Mouse (Mus musculus): ENCODE measurements around the gene Fam19a5.

Gene Fam19a5

DNA sequence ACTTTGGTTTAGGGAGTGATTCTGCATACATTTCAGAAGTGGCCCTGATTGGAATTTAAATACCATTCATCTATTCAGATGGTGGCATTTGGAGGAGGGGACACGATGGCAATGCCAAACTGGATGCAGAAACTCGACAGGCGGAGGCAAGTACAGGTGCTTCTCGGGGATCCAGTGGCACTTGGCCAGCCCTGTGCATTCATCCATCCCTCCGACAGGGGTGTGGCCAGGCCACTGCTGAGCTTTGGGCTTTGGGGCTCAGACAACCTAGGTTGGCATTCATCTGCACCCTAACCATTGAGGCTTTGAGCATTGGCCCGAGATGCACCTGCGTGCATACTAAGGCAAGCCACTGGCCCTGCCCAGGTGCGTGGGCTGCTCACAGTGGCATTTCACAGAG, 52.6 kb downstream of the Fam19a5 start:
- DNase-seq (ENCODE audit: low spot score) = no peak

DNA sequence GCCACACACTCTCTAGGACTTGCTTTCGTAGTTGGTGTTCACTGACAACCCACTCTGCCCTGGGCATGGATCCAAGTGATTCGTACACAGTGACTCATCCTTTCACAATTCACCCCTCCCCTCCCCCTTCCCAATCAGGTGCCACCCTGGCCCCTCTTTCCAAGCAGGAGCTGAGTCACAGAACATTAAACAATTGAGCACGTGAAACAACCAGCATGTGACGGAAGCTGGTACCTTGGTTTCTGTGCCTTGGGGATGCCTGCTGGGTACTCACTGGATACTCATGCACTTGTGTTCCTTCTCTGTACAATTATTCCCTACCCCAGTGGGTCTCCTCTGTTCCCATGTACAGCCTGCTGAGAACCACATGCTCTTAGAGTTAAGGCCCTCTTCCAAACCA, 53.0 kb downstream of the Fam19a5 start:
- peak; percentile 68 for DNase-seq (ENCODE audit: low spot score)

DNA sequence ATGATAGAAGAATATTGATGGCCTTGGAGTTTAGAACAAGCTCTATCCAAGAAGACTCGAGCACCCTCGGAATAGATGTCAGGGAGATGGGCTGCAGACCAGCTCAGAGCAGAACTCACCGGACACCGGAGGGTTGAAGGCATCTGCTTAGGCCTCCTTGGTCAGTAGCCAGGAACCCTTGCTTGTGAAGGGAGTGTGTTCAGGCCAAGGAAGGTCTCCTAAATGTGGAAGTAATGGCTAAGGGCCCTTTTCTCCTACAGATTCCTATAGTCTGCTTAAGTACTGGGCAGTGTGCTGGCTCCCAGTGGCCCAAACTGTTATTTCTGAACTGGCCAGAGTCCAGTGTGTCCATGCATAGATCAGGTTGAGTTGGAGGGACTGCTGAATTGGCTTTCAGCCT, 53.7 kb downstream of the Fam19a5 start:
- DNase-seq (ENCODE audit: low spot score) = no peak

DNA sequence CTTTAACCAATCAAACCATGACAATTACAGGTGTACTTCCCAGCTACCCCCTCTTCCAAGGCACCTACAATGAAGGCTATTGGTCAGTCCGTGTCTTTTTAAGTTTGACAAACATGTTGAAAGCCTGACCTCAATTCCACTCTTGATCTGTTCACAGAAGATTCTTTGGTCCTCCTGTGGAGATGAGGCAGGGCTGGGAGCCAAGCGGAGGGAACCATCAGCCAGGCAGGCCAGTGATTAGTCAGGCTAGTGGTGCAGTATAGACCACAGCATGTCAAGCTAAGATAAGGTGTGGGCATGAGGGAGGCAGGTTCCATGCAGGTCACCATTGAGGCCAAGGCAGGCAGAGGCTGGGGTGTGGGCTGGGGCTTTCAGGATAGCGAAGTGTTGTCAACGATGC, 54.5 kb downstream of the Fam19a5 start:
- DNase-seq (ENCODE audit: low spot score) = no peak

DNA sequence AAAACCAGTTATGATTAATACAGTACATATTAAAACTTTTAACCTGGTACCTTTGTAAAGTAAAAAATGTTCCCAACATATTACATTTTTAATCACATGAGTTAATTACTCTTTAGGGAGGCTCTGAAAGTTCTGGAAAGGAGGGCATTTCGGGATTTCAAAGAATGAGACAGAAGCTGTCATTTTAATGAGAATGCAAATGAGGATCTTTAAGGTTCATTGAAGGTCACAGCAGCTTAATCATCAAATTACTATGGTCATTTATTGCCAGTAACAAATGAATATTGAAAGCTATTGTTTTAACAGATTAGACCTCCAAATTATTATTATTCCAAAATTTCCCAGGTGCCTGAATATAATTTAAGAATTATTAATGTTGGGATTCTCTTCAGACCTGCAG, 59.2 kb downstream of the Fam19a5 start:
- no peak for DNase-seq (ENCODE audit: low spot score)

DNA sequence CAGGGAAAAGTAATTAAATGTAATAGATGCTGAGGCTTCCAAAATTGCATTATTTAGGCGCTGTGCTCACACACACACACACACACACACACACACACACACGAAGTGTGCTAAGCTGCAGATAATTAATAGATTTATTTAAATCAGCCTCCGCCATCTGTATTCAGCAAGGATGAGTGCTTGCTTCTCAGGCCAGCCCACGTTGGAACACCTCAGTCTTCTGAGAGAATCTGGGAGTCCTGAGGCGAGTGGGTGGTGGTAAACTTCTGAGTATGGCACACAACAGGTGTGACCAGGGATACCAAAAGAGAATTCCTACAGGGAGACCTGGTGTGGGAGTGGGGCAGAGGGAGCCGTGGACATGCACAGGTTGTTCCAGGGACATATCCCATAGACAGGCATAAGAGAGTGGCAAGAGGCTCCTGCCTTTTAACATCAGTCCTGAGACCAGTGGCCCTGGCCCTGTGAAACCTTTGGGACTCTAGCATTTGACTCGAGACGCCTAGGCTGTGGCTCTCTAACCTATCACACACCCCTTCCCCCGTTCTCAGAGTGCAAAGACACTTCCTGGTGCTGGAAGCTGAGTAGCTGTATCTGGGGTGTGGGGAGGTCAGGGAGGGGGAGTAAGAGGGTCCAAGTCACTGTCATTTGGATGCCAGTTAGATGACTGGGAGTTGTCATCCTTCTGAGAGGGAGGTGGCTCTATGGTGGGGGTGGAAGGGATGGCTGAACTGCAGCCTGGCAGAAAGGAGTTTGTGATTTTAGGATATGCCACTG, 61.6 kb downstream of the Fam19a5 start:
- DNase-seq (ENCODE audit: low spot score) = no peak

DNA sequence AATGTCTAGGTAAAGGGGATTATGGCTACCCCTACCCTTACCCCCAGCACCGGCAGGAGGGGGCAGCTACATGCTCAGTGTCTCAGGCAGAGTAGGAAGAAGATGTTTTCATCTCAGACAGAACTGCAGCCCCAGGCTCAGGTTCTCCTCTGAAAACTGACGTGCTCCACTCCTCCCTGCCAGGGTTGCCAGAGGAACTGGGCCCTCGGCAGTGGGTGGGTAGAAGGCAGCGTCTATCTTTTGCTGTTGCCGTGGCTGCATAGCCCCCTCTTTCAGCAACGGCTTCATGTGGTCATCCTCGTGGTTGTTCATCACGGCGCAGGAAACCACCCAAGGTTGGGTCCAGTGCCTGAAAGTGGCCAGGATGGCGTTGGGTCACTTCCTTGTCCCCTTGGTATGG, 62.6 kb downstream of the Fam19a5 start:
- DNase-seq (ENCODE audit: low spot score) = no peak

DNA sequence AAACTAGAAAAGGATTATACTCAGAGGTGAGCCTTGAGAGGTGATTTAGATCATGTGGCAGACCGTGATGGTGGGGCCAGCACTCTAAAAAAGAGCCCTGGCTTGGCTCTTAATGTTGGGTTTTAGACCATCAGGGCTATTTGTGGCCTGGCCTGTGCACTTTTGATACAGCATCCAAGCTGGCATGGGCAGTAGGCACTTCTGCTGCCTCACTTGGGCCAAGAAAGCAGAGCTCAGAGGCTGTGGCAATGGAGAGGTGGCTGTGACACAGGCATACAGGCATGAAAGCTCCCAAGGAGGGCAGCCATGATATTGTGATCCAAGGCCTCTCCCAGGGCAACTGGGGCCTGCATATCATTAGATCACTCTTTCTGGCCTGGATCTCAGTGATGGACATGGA, 65.1 kb downstream of the Fam19a5 start:
- DNase-seq (ENCODE audit: low spot score) = no peak

DNA sequence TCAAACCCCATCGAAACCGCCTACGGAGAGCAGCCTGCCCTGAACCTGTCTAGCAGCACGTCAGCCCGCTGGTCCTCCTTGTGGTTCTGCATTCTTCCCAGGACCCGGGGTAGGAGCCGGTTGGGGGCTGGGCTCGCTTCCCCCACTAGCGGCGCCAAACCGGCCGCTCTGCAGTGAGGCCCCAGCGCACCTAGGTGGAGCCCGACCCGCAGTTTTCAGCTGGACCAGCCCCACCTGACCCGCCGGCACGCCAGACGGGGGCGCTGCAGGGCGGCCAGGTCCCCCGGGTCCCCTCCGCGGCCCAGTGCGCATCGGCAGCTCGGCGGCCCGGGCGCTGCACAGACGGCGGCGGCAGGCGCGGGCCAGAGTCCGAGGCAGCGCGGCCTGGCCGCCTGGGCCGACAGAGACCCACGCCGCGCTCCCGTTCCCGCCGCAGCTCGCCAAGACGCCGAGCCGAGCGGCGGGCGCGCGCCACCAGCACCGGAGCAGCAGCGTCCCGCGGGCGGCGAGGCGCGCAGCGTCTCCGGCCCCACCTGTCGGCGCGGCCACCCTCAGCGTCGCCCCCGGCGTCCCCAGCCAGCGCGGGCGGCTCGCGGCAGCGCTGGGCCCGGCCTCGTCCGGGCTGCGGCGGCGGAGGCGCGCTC, 80.0 kb downstream of the Fam19a5 start:
- peak; percentile 39 for DNase-seq (ENCODE audit: low spot score)

DNA sequence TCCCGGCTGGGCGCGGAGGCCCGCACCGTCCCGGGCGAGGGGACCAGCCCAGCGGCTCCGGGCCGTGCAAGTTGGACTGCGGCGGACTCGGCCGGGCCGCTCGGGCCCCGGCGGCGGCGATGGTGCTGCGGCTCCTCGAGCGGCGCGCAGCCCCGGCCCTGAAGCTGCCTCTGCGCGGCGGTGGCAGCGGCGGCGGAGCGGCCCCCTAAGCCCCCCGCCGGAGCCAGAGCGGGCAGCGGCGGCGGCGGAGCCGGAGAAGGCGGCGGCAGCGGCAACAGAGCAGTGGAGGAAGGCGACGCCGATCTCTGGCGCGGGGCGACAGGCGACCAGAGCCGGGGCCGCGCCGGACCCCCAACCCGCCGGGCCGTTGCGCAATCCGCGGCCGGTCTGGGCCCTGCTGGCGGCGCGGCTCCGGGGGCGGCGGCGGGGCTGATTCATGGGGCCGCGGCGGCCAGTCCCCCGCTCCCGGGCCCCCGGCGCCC, 80.6 kb downstream of the Fam19a5 start:
- DNase-seq (ENCODE audit: low spot score) = no peak

DNA sequence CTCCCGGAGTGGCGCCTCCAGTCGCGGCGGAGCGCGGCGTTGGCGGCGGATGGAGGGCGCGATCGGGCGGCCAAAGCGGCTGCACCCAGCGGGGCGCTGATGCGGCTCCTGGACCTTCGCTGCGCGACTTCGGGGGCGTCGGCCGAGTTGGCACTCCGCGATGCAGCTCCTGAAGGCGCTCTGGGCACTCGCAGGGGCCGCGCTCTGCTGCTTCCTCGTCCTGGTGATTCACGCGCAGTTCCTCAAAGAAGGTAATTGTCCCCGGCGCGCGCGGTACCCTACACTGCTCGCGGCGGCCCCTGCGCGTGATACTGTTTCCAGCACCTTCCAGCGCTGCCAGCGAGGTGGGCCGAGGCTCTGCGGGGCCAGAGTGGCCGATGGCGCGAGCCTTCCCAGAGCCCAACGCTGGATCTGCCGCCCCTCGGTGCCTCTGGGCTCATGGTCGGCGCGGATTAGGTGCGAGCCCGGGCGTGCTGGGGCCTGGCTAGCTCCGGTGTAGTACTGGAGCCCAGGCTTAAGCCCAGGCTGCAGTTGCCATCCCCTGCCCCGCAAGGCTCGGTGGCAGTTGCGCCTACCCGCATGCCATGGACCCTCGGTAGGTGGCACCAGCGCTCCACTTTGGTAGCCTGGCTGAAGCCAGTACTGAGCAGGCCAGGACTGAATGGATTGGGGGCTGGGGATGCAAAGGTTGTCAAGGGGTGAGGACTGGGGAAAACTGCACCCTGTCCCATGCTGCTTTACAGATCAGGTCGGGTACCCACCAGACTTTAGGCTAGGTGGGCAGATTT, 81.3 kb downstream of the Fam19a5 start:
- peak; percentile 73 for DNase-seq (ENCODE audit: low spot score)

DNA sequence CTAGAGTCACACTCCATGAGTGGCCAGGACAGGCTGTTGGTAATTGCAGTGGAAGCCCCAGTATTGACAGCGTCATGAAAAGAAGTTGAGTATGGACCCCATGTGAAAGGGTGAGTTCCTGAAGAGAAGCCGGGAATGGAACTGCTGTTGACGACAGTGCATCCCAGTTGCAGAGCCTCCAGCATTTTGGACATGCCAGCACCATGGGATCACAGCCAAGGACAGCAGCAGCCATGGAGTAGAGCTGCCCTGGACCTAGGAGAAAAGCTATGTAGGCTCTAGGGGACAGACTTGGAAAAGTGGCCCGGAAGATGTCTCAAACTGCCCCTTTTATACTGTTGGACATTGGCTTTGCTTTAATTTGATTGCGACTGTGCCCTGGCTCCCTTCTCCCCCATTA, 91.2 kb downstream of the Fam19a5 start:
- DNase-seq (ENCODE audit: low spot score) = no peak

DNA sequence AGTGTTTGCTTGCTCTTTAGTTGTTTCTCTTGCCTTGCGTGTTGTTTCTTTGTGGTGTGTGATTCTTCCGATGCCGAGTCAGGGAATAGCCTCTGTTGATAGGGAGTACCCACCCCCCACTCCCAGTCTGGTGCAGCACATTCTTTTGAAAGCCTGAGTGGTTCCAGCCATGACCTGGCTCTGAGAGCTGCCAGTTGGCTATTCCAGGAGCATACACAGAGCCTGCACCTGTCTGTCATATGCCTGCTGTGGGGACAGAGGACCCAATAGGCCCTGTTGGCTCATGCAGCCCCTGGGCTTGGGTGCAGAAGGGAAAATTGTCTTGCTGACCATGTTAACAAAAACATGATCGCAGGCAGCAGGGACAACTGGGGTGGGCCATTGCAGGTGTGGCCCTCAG, 92.3 kb downstream of the Fam19a5 start:
- DNase-seq (ENCODE audit: low spot score) = no peak

DNA sequence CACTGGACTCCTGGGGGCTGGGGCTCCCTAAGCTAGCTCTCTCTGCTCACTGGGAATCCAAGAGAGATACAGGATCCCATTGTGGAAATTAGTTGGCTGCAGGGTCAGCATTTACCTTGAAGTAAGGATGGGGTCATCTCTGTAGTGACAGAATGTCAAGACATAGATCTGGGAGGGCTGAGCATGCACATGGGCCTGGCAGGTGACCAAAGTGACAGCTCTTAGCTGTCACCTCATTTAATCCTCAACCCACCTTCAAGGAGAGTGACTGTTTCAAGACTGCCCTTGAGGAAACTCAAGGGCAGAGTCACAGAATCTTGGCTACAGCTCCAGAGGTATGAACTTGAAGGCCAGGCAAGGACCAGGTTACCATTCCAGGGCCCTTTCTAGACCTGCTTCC, 93.1 kb downstream of the Fam19a5 start:
- no peak for DNase-seq (ENCODE audit: low spot score)

DNA sequence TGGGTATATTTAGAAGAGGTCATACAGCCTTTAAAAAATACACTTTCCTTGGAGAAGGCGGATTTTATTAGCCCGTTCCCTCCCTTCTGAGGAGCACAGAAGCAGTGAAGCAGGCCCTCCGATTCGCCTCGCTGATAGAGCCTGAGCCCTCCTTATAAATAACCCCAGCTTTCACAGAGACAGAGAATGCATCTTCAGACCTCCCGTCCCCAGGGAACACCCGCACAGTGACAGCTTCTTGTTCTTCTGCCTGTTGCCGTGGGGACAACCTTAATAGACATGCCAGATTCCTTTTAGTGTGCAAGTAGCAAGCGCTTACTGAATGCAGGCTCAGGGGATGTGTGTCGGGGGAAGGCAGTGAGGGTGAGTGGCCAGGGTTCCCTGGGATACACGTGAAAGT, 94.2 kb downstream of the Fam19a5 start:
- DNase-seq (ENCODE audit: low spot score) = no peak

DNA sequence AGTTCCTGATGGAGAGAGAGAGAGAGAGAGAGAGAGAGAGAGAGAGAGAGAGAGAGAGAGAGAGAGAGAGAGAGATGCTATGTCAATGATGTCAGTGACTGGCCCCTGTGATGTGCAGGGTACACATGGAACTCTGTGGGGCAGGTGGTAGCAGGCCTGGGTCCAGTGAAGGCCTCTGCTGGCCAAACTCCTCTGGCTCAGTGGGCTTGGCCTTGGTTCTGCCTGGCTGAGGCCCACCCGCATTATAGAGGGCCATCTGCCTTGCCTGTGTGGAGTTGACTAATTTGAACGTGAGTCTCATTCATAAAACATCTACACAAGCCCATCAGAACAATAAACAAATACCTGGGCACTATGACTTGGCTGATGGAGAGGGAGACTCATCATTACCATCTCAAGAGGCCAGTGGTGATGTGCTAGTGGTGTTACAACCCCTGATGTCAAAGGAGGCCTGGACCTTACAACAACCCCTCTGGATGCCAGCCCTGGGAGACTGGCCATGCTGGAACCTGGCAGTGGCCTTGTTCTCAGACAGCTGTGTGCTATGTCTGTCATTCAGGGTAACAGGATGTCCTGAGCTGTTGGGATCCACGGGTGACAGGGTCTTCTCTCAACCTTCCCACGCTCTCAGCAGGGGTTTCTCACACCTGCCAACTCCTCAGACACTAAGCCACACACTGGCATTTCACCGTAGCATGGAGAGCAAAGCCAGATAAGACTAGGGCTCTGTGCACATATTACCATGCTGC, 102.4 kb downstream of the Fam19a5 start:
- no peak for DNase-seq (ENCODE audit: low spot score)

DNA sequence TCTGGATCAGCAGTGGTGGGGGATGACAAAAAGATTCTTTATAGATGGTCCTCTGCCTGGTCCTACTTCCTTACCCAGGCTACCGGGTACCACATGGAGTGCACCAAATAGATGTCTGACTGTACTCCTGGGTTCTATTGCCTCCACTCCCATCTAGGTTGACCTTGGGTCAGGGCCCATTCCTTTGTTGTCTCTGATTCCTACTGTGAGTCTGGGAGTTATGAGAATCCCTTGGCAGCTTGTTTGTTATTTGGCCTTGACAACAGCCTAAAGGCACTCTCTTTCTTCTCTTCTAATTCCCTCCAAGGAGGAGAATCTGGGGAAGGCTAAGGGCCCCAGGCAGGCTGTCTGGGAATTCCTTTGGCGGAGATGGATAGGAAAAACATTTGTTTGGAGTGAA, 105.6 kb downstream of the Fam19a5 start:
- DNase-seq (ENCODE audit: low spot score) = no peak

DNA sequence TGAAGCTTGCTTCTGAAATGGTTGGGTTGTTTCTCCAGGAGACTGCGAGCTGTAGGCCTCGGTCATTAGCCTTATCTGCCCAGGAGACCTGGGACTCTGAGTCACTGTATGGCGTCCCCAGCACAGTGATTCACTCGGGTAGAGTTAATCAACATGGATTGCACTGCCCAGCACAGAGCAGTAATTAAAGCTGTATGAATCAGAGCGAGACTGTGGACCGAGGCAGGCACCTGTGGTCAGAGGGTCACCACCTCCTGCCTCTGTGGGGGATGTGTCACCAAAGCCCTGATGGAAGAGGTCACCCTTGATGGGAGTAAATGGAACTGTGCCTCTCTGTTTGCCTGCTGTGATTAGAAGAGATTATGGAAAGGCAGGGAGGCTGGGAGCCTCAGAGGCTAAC, 110.5 kb downstream of the Fam19a5 start:
- no peak for DNase-seq (ENCODE audit: low spot score)

DNA sequence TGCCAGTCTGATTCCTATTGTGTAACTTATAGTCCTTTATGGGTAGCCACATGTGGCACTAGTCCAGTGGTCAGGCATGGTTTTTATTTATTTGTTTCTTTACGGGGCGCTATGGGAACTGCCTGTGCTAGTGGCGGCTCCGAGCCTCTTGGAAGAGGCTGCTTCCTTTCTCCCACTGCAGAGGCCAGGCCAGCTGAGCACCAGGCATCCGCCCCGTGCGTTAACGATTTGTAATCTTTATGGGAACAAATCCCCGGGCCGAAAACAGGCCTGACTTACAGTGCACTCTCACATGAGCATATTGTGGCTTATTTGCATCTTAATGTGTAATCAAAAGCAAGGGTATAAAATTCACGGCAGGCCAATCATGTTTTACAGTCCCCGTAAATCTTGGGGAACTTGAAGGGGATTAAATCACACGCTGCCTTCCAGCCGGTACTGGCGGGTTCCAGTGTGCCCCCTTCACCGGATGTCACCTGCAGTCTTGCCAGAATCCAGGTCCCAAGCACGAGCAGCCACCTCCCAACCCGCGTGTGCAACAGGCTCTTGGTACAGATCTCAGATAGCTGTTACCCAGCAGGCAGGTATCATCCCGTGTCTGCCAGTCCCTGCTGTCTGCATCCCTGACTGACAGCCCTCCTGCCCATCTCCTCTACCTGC, 112.5 kb downstream of the Fam19a5 start:
- DNase-seq (ENCODE audit: low spot score) = no peak

DNA sequence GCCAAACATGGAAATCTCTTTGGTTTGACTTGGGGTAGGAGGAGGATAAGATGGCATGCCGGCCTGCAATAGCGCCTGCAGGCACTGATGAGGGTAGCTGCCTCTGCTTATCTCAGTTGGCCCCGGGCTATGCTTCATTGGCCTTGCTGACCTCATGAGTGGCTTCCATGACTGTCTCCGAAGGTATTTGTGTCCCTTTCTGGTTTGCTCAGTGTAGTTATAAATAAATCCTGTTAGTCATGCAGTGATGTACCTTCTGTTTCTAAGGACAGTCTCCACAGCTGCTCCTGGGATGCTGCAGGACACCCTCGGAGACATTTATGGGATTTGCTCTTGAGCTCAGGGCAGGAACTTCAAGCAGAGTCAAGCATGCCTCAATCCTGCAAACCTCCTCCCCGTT, 115.6 kb downstream of the Fam19a5 start:
- DNase-seq (ENCODE audit: low spot score) = no peak

DNA sequence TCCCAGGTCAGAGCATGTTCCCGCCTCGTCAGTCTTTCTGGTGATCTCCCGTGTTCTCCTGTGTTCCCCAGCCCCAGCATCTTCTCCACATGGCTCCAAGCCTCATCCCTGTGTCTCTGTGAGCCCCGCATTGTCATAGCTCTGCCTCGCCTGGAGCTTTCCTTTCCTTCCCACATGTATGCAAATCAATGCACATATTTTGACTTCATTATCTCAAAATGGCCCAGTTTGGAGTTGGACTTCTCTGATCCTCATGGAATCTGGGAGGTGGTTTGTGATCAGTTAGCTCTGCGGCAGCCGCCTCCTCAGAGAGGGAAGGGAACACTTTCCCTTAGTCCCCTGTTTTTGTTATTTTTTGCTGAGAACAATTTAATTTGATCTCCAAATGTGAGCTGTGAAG, 117.9 kb downstream of the Fam19a5 start:
- no peak for DNase-seq (ENCODE audit: low spot score)

Measured in layer of hippocampus, adult 9-10 months (tissue).